Mouse (Mus musculus): Measurements from ENCODE around the gene Cacna1h. TPM values are rescaled to one million over a fixed set of nuclear protein-coding genes. Genes with fewer than 3 reads are reported as not detected.

Cacna1h gene
- polyA plus RNA-seq, 1 experiment = 0.12 TPM

DNA sequence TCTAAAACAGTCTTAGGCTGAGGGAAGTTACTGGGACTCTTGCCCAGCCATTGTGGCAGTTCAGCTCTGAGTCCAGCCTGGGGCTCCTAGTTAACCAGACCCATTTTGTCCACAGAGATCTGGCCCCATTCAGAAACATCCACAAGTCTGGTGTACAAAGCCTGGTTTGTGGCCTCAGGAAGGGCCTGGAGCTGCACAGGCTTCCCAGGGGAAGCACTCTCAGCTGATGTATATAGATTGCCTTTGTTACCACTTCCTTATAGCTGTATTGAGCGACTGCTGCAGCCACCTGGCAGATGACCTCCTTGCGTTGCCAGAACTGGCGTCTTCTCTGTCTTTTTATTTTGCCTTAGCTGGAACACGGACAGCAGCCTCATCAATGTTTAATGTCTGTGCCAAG, 11.5 kb upstream of the Cacna1h start:
- TF ChIP-seq USF1 (IDR thresholded peaks at IDR 0.05; ENCODE audit: low read depth) = no peak
- no peak for TF ChIP-seq MYOD1 (IDR thresholded peaks at IDR 0.05; ENCODE audit: control insufficient read depth in 1 of 3, insufficient read length in 2 of 3, low read depth in 2 of 3)
- TF ChIP-seq E2F4 (IDR thresholded peaks at IDR 0.05; ENCODE audit: insufficient read depth) = no peak
- TF ChIP-seq SRF (IDR thresholded peaks at IDR 0.05; ENCODE audit: control insufficient read depth, insufficient read length, low read depth) = no peak
- no peak for TF ChIP-seq POLR2A (IDR thresholded peaks at IDR 0.05; ENCODE audit: insufficient read length, low read depth)
- no peak for TF ChIP-seq POLR2AphosphoS2 (IDR thresholded peaks at IDR 0.05; ENCODE audit: insufficient read length, low read depth)
- no peak for TF ChIP-seq TCF12 (IDR thresholded peaks at IDR 0.05; ENCODE audit: insufficient read depth, poor library complexity, severe bottlenecking)
- TF ChIP-seq CEBPB (IDR thresholded peaks at IDR 0.05; ENCODE audit: insufficient read depth, poor library complexity, severe bottlenecking) = no peak
- no peak for TF ChIP-seq REST (IDR thresholded peaks at IDR 0.05; ENCODE audit: insufficient read depth, insufficient read length)
- TF ChIP-seq MYOG (IDR thresholded peaks at IDR 0.05; ENCODE audit: control insufficient read depth in 1 of 3, insufficient read depth in 1 of 3, insufficient read length in 2 of 3, low read depth in 2 of 3) = no peak
- no peak for TF ChIP-seq MAX (IDR thresholded peaks at IDR 0.05; ENCODE audit: low read depth)
- no peak for TF ChIP-seq TCF3 (IDR thresholded peaks at IDR 0.05; ENCODE audit: insufficient read length, low read depth)

DNA sequence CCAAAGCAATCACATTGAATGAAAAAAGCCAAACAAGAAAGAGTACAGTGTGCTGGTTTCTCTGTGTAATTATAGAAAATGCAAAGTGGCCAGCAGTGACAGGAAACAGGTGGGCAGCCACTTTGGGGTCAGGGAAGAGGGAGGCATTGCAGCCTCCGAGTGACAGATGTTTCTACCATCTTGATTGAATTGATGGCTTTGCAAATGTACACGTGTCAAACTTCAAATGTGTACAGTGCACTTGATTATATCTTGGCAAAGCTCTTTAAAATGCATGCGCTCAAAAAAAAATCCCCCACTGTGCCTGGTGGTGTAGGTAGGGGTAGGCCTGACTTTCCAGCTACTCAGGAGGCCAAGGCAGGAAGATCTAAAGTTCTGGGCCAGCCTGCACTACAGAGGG, 9.3 kb upstream of the Cacna1h start:
- H3K36me3 ChIP-seq (ENCODE audit: control insufficient read depth, insufficient read depth) = no peaks in the 10 kb centered on the region
- no peak overlapping the region for H3K4me3 ChIP-seq
- peaks cover 71% of the 10 kb centered on the region for H3K27me3 ChIP-seq (ENCODE audit: control insufficient read depth, insufficient read depth, insufficient read length)
- H3K4me2 ChIP-seq (ENCODE audit: low read depth) = no peak overlapping the region
- TF ChIP-seq POLR2A (IDR thresholded peaks at IDR 0.05; ENCODE audit: insufficient read length, low read depth) = no peak
- TF ChIP-seq POLR2AphosphoS2 (IDR thresholded peaks at IDR 0.05; ENCODE audit: insufficient read length, low read depth) = no peak
- no peak for TF ChIP-seq TCF12 (IDR thresholded peaks at IDR 0.05; ENCODE audit: insufficient read depth, poor library complexity, severe bottlenecking)
- TF ChIP-seq TCF3 (IDR thresholded peaks at IDR 0.05; ENCODE audit: insufficient read length, low read depth) = no peak
- no peak for TF ChIP-seq MAX (IDR thresholded peaks at IDR 0.05; ENCODE audit: low read depth)
- no peak for TF ChIP-seq CEBPB (IDR thresholded peaks at IDR 0.05; ENCODE audit: insufficient read depth, poor library complexity, severe bottlenecking)
- no peak for TF ChIP-seq MYOD1 (IDR thresholded peaks at IDR 0.05; ENCODE audit: control insufficient read depth in 1 of 3, insufficient read length in 2 of 3, low read depth in 2 of 3)
- TF ChIP-seq REST (IDR thresholded peaks at IDR 0.05; ENCODE audit: insufficient read depth, insufficient read length) = no peak
- no peak for TF ChIP-seq USF1 (IDR thresholded peaks at IDR 0.05; ENCODE audit: low read depth)
- no peak for TF ChIP-seq MYOG (IDR thresholded peaks at IDR 0.05; ENCODE audit: control insufficient read depth in 1 of 3, insufficient read depth in 1 of 3, insufficient read length in 2 of 3, low read depth in 2 of 3)
- TF ChIP-seq E2F4 (IDR thresholded peaks at IDR 0.05; ENCODE audit: insufficient read depth) = no peak
- no peak for TF ChIP-seq SRF (IDR thresholded peaks at IDR 0.05; ENCODE audit: control insufficient read depth, insufficient read length, low read depth)
- no peaks in the 10 kb centered on the region for H3K79me2 ChIP-seq (ENCODE audit: control insufficient read depth, insufficient read depth)
- no peak overlapping the region for H3ac ChIP-seq (ENCODE audit: control insufficient read depth, insufficient read length)

More for the DNA sequence above, 11.5 kb upstream of the Cacna1h start:
- peaks cover 75% of the 10 kb centered on the region for H3K27me3 ChIP-seq (ENCODE audit: control insufficient read depth, insufficient read depth, insufficient read length)
- H3K4me2 ChIP-seq (ENCODE audit: low read depth) = no peak overlapping the region
- no peak overlapping the region for H3K4me3 ChIP-seq
- H3ac ChIP-seq (ENCODE audit: control insufficient read depth, insufficient read length) = no peak overlapping the region
- H3K36me3 ChIP-seq (ENCODE audit: control insufficient read depth, insufficient read depth) = no peaks in the 10 kb centered on the region
- no peaks in the 10 kb centered on the region for H3K79me2 ChIP-seq (ENCODE audit: control insufficient read depth, insufficient read depth)

DNA sequence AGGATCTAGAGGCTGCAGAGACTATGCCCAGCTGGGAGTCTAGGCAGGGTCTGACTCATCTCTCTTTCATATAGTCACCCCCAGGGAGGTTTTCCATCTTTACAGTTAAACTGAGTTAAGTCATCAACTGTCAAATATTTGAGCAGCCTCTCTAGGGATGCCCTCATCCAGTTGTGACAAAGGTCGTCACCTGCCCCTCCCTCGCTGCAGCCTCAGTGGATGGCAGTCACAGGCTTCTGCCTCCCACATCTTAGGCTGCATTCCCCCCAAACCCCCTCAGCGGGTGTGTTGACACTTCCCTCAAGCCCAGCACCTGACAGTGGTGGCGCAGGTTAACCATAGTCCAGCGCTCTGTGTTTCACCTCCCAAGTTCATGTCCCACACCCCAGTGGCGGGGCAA, 7.8 kb upstream of the Cacna1h start:
- Histone ChIP-seq H3K79me2 (ENCODE audit: control insufficient read depth, insufficient read depth) (no peaks in the 10 kb centered on the region), H3K27me3 (ENCODE audit: control insufficient read depth, insufficient read depth, insufficient read length) (peaks cover 66% of the 10 kb centered on the region), H3ac (ENCODE audit: control insufficient read depth, insufficient read length) (no peak overlapping the region), H3K4me2 (ENCODE audit: low read depth) (no peak overlapping the region), H3K4me3 (no peak overlapping the region), H3K36me3 (ENCODE audit: control insufficient read depth, insufficient read depth) (no peaks in the 10 kb centered on the region)
- TF ChIP-seq CEBPB (IDR thresholded peaks at IDR 0.05; ENCODE audit: insufficient read depth, poor library complexity, severe bottlenecking) (no peak), POLR2AphosphoS2 (IDR thresholded peaks at IDR 0.05; ENCODE audit: insufficient read length, low read depth) (no peak), E2F4 (IDR thresholded peaks at IDR 0.05; ENCODE audit: insufficient read depth) (no peak), MAX (IDR thresholded peaks at IDR 0.05; ENCODE audit: low read depth) (no peak), POLR2A (IDR thresholded peaks at IDR 0.05; ENCODE audit: insufficient read length, low read depth) (no peak), TCF12 (IDR thresholded peaks at IDR 0.05; ENCODE audit: insufficient read depth, poor library complexity, severe bottlenecking) (no peak), MYOG (IDR thresholded peaks at IDR 0.05; ENCODE audit: control insufficient read depth in 1 of 3, insufficient read depth in 1 of 3, insufficient read length in 2 of 3, low read depth in 2 of 3) (no peak)

DNA sequence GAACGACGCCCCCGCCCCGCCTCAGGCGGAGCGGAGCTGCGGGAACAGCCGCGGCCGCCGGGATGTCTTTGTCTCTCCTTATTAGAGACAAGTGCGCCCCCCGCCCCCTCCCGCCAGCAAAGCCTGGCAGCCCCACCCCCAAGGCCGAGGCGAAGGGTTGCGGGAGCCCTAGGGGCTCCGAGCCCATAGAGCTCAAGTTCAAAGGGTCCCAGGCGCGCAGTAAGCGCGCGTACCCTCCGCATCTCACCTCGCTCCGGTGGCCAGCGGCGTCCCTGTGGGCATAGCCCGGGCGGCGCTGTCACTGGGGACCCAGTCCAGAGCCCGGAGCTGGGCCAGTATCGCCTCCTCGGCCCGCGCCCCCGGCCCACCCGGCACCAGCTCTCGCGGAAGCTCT, 363 bp downstream of the Cacna1h start:
- H3ac ChIP-seq (ENCODE audit: control insufficient read depth, insufficient read length) = no peak overlapping the region
- H3K36me3 ChIP-seq (ENCODE audit: control insufficient read depth, insufficient read depth) = no peaks in the 10 kb centered on the region
- H3K27me3 ChIP-seq (ENCODE audit: control insufficient read depth, insufficient read depth, insufficient read length) = peaks cover 66% of the 10 kb centered on the region
- H3K79me2 ChIP-seq (ENCODE audit: control insufficient read depth, insufficient read depth) = no peaks in the 10 kb centered on the region
- no peak overlapping the region for H3K4me2 ChIP-seq (ENCODE audit: low read depth)
- TF ChIP-seq USF1 (IDR thresholded peaks at IDR 0.05; ENCODE audit: low read depth) = no peak
- no peak for TF ChIP-seq MAX (IDR thresholded peaks at IDR 0.05; ENCODE audit: low read depth)
- no peak for TF ChIP-seq E2F4 (IDR thresholded peaks at IDR 0.05; ENCODE audit: insufficient read depth)
- no peak for TF ChIP-seq REST (IDR thresholded peaks at IDR 0.05; ENCODE audit: insufficient read depth, insufficient read length)
- no peak for TF ChIP-seq CEBPB (IDR thresholded peaks at IDR 0.05; ENCODE audit: insufficient read depth, poor library complexity, severe bottlenecking)
- TF ChIP-seq TCF3 (IDR thresholded peaks at IDR 0.05; ENCODE audit: insufficient read length, low read depth) = no peak
- no peak for TF ChIP-seq MYOD1 (IDR thresholded peaks at IDR 0.05; ENCODE audit: control insufficient read depth in 1 of 3, insufficient read length in 2 of 3, low read depth in 2 of 3)
- H3K4me3 ChIP-seq = no peak overlapping the region

Measured in myocyte (in vitro differentiated cells).